Mouse (Mus musculus) heart, adult 8-10 months (tissue): ENCODE measurements around the gene Sox13. TPM values are rescaled to one million over a fixed set of nuclear protein-coding genes. Genes with fewer than 3 reads are reported as not detected.

Experiments used
- DNase-seq: peaks from one replicate; pipeline ENCODE4 v3.0.0; 2022; ENCODE audit warnings: low spot score
- total RNA-seq, 4 experiments: library from RNA; stranded (reverse); gene quantifications; 2 replicates each; pipeline ENCODE4 v1.2.4; 2022

The Sox13 gene
- total RNA-seq, 4 experiments from 2014 or later = 11.0 to 14.4 (median 13.9) TPM

DNA sequence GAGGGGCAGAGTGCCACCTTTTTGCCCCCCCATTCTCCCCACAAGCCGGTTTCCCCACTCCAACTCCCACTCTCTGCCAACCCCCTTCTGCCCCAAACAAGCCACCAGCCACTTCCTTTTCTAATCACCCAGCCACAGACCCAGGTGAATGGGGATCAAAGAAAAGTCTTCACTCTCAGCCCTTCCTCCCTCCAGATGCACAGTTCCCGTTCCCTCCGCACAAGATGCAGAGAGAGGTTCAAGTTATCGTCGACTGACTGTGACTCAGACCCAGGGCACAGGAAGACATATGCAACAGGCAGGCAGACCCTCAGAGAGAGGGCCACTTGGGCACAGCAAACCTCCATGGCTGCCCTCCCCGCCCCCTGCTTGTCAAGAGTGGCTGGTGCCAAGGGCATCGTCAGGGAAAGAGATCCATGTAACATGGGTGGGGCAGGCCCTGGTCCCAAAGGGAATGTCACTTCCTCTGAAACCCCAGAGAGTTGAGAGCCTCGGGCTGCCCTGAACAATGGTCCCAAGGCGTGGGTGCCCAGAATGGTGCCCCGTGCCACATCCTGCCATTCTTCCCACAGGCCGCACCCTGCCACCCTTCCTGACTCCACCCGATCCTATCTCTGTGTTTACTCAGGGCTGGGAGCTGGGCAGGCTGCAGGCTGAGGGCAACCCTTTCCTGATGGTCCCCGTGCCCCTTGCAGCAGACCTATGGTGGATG, 24.0 kb downstream of the Sox13 start:
- DNase-seq = no peak

DNA sequence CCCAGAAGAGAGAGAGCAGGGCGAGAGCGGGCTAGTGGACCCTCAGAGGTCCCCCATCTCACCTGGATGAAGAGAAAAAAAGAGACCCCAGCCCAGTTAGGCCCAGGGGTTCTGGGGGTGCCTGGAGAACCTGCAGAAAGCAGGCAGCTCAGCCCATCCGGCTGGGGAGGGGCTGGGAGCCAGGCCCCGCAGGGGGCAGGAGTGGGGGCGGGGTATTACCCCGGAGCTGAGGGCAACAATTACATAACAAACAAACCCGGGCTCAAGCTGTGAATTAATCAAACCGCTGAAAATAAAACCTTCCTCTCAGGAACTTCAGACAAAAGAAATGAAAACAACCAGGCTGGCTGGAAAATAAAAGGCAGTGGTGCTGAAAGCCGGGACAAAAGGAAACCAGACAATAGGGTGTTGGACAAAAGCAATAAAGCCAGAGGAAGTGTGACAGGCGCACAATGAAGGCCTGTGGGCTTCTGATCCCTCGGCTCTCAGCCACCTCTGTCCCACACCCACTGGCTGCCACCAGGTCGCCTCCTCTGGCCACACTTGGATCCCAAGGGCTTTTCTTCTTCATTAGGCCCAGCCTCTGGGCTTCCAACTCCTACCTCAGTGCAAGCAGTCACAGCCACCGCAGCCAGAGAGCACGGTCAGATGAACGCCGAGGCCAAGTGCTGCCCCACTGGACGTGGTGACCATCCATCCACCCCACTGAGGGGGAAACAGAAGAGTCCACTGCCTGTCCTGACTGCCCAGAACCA, 26.5 kb downstream of the Sox13 start:
- DNase-seq = peak; percentile 50

DNA sequence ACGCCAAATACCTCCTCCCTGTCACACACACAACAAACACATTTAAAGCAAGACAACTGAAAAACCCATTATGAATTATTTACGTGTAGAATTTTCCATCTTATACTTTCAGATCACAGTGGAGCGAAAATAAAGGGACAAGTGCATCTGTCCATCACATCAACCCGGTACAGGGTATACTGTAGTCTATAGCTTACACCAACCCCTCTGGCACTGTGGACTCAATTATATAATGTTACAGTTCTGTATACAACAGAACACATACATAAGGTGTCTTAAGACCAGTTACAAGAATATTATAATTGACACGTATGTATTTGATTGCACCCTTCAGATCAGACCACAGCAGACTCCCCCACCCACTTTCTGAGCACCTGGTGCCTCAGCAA, 27.1 kb downstream of the Sox13 start:
- no peak for DNase-seq

DNA sequence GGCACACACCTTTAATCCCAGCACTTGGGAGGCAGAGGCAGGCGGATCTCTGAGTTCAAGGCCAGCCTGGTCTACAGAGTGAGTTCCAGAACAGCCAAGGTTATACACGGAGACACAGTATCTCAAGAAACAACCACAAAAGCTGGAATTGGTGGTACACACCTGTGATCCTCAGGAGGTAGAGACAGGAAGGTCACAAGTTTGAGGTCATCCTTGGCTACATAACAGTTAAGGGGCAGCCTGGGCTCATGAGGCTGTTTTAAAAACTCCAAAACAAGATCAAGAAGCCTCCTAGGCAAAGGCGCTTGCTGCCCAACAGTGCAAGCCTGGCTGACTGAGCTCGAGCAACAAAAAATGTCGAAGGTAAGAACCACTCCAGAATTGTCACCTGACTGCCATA, 27.5 kb downstream of the Sox13 start:
- DNase-seq = no peak

DNA sequence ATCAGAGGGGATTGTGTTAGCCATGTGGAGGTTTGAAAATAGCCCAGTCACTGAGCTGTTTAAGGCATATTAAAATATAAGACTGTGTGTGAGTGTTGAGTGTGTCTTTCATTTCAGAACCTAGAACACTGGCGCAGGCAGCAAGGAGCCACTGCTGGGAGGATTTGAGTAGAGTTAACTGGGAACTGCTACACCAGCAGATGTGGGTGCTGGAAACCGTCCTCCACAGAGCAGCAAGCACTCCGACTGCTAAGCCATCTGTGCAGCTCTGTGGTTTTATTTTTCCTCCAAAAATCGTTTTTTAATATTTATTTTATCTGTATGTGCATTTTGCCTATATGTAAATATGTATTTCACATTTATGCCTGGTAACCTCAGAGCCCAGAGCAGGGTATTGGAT, 29.5 kb downstream of the Sox13 start:
- no peak for DNase-seq

DNA sequence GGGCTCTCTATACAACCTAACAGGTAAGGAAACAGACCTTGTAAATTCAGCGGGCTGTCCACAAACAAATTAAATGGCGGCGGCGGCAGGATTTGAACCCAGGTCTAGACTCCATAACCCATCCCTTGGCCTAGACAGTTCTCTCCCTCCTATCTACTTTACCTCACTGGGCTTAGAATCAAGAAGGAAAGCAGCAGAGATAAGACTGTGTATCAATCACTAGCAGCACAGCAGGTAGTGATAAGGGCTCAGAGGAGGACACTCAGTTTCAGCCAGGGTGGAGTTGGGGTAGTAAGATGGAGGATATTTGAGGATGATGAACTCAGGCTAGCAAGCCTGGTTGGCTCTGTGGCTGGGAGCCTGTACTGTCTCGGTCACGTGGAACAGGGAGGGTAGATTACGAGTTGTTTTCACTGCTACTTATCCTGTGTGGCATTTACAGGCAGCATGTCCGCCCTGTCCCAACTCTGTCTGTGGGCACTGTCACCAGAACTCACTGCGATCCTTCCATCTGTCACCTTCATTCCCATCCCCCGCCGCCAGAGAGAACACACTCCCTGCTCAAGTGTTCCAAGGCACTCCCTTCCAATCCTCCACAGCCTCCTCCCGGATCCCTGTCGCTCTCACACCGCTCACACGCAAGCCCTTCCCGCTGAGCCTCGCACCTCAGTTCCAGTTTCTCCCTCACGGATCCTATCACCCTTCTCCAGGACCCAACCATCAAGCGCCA, 36.5 kb downstream of the Sox13 start:
- no peak for DNase-seq

DNA sequence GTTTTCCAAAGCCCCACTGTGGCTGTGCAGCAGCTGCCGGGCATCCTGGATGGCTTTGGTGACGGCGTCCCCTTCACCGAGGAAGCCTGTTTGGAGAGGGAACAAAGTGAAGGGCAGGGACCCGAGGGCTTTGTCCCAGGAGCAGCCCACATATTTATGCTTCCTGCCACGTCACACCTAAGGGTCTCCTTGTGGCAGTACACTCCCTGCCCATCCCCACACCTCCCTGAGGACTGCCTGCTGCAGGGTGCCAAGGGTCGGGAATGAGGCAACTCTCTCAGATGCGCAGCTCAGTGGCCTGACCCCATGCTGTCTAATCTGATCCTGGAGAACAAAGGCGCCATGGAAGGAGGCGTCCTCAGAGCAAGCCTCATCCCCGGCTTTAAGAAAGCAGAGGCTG, 38.0 kb downstream of the Sox13 start:
- DNase-seq = no peak

DNA sequence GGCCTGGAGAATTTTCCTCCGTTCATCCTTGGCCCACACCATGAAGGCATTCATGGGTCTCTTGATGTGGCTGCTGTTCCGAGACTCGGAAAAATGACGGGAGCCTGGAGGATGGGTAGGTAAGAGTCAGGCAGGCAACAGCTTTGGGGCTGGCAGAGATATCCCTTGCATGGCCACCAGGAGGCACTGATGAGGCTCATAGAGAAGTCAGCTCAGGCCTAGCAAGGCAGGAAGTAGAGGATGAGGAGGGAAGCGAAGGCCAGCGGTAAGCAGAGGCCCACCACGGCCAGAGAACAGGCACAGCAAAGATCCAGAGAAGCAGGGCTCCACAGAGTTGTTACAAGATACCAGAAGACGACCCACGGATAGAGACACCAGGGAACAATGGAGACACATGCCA, 38.7 kb downstream of the Sox13 start:
- peak; percentile 68 for DNase-seq

DNA sequence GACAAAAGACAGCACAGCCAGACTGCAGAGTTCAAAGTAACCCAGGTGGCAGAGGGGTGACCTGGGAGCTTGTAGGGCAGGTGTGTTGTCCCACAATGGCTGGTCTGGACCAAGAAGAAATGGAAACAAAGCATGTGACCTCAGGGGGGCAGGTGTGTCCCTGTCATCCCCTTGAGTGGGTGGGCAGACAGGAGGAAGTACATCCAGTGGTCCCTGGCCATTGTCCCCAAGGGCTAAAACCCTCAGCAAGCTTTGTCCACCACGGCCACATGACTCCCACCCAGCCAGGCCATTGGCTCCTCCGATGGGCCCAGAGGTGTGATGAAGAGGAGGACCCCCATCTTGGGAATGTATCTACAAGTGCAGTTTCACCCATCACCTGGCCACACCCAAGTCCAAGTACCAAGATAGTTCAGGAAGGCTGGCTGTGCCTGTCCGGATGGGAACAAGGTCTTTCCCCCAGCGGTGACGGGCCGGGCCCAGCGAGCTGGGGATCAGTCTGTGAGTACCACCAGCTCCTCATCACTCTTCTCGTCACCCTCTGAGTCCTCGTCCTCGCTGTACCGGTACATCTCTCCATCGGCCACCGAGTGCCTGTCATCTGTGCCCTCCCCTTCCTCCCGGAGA, 40.9 kb downstream of the Sox13 start:
- DNase-seq = no peak

DNA sequence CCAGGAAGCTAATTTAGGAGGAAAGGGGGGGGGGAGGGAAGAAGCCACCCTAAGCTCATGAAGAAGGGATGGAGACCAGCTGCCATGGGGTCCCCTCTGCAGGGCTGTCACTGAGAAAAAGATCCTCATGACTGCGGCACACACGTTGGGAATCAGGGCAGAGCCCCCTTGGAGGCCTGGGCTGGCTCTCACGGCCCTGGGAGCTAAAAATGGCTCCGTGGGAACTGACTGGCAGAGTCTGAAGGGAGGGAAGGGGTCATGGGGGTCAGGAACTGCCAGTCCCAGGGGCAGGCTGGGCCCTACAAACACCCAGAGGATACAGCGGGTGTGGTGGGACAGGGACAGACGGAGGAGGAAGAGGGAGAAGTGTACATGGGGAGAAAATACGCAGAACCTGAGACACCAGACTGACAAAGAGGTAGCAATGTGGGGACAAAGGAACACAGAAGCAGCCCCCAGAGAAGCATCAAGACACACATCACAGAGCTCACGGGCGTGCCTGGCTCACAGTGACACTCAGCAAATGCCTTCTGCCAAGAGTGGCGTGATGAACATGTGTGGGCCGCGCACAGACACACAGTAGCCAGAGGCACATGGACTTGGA, 41.5 kb downstream of the Sox13 start:
- DNase-seq = no peak

DNA sequence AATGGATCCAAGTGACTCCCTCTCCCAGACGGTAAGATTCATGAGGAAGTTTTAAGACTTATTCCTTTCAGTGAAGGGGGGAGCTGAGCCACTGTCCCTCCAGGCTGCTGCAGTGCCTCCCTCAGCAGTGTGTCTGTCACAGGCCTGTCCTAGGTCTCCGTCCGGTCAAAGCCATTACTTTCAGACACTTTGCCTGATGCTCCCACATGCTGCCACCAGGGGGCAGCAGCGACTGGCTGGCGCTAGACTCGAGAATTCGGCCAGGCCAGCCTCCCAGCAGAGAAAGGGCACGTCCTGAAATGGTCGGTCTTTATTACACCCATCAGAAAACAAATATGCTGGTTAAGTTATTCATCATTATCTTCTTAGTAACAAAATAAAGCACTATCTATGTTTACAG, 42.2 kb downstream of the Sox13 start:
- no peak for DNase-seq

DNA sequence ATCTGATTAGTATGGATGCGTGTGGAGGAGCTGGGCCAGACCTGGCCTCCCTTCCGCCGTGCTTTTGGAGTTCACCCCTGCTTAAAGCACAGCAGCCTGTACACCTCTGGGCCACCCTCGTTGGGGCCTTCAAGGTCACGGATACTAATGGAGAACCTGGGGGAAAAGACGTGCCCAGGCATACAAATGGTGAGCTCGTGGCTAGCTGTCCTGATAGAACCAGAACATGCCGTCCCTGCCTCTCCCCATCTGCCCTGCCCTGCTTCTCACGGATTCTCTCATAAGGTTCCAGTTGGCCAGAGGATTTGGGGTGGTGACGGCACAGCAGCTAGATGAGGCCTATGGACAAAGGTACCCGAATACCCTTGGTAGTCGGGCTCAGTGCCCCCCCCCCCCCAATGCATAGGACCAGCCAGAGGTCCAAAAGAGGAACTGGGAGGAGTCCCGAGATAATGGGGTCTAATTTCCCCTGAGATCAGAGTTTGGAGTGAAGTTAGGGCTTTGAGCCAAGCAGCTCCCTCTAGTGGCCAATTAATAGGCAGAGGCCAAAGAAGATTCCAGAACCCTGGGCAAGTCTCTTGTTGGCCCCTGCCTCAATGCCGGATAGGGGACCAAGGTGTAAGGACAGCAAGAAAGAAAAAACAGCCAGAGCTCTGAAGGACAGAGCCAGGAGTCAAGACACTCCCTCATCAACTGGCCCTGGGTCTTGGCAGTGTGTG, 43.7 kb downstream of the Sox13 start:
- DNase-seq = peak; percentile 64

DNA sequence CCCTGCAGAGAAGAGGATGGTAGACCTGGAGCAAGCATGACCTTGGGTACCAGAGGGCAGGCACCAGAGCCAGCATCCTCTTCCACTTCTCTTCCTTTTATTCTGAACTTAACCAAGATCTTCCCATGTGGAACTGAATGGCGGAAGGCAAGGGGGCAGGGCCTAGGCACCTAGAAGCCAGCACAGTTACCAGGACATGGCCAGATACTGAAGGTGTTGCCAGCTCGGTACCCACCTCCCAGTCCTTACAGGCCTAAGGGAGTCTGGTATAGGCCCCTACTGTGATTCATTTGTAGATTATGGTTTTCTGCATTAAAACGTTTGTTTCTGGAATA, 44.2 kb downstream of the Sox13 start:
- DNase-seq = no peak

DNA sequence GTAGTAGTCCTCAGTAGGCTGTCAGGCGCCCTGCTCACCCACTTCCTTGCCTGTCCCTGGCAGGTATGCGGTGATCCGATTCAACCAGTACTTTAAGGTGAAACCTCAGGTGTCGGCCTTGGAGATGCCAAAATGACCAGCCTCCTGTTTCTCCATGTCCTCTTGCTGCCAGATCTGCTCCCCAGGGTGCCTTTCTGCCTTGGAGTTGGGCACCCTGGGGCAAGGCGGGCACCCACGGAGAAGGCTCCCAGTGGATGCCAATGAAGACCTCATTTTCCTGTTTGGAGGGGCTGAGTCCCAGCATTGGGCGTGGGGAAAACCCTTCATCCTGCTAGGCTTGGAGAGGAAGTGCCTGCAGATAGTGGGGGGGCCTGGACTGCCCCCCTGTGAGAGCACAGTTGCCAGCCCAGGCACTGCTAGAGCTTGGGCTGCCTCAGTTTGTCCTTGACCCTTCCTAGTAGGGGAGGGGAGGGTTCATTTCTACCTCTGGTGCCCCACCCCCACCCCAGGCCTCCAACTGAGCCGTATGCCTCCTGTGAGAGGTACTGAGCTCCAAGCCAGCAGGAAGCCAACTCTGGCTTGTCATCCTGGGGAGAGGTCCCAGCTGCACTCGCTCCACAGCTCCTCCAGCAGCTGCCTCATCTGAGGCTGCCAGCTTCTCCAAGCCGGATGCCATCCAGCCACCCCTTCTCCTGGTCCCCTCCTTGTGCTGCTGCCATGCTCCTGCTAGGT, 44.8 kb downstream of the Sox13 start:
- no peak for DNase-seq

DNA sequence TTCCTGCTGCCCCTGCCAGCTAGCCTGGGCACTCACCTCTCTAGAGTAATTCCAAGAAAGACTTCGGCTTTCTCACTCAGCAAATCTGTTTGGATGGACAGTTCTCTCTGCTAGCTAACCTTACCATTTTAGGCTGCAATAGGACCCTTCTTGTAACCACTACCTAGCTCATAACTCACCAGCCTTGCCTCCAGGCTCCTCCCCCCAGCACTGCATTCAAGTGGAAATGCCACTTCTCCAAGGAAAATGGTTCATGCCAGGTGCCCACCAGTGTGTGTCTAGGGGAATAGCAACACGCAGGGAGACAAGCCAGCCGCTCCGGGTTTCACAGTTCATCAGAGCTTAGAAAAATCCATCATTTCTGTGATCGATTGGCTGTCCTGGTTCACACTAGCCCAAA, 46.6 kb downstream of the Sox13 start:
- no peak for DNase-seq

DNA sequence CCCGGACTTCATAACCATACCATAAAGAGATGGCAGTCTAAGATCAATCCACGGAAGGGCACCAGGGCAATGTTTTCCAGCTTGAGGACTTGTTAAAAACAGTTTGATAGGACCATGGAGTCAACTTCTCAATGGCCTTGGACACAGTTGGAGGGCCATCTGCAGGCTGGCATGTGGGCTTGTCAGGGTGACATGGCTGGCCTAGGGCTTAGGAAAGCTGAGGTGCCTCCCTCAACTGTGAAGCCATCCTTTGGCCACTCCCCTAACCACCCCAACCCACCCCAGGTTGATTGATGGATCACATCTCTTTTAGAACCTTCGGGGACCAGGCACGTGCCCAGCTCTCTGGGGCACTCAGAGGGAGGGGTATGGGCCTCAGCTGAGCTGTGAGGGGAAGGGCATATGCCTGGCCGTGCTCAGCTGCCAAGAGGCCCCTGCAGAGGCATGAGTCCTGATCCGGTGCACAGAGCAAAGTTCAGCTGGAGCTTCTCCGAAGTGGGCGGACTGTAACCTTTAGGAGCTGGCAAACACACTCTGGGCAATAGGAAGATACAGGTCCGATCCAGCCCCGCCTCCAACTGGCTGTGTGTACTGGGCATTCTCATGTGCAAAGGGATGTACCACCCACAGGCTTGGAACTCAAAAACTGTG, 48.4 kb downstream of the Sox13 start:
- no peak for DNase-seq

DNA sequence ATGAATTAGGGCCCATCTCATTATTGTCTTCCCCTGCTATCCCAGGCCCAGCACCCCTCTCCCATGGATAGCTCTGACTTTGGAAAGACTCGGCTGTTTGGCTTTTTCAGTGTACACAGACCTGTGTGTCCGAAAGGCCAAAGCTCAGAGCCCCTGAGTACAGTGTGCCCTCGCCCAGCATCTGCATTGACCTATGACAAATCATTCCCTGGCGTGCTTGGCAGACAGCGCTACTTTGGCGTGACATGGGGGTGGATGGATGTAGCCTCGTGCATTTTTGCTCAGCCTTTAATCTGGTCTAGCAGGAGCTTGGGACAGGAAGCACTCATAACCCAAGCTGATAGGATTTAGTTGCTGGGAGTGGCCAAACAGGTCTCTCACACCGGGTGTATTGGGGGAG, 52.1 kb downstream of the Sox13 start:
- no peak for DNase-seq

DNA sequence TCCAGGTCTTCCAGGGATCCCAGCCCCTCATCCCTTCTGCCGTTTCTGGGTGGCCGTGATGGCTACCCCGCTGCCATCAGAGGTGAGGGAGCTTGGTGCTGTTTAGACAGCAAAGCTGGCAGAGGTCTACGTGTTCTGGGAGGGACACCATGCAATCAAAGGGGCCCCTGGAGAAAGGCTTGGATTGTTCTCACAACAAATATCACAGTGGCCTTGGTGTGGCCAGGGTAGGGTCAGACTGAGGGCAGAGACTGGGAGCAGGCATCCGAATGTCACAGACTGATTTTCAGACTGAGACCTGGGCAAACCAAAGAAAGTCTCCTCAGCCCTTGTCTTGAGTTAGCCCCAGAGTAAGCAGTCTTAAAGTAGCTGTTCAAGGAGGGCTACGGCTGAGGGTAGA, 52.7 kb downstream of the Sox13 start:
- DNase-seq = no peak

DNA sequence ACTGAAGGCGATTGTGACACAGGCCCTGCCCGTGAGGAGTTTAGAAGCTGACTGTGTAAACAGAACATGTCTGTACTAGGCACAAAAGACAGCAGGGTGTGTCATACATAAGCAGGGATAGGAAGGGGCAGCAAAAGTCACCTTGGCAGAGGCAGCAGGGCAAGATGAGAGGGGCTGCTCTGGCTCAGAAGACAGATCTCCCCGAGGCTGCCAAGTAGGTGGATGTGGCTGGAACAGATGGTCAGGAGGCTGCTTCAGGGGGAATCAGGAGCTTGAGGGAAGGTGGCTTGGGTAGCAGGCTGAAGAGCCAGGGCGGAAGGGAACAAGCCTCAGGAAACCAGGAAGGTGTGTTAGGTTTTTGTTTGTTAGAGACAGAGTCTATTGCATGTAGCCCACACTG, 53.8 kb downstream of the Sox13 start:
- no peak for DNase-seq

DNA sequence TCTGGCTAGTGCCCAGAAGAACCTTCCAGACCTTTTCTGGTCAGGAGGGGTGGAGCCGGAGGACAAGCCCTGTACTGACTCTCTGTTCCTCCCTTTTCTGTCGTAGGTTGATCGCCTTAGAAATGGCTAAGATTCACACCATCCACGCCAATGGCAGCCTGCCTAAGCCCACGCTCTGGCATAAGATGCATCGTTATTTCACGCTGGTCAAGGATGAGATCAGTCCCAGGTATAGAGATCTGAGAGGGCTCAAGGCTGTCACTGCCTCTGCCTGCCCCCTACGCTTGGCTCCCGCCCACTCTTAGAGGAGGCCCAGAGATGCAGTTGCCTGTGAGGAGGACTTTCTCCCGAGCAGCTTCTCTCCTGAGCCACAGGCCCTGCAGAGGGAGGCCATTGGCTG, 55.5 kb downstream of the Sox13 start:
- DNase-seq = no peak
